Mouse (Mus musculus) small intestine, adult 2 months (tissue): ENCODE results near the gene Xrcc5.

Experiments used
- CTCF ChIP-seq: fragments of 200-500 bp; IDR thresholded peaks from 2 replicates; pipeline ENCODE4 v1.5.1; 2012; ENCODE audit warnings: low read depth, mild to moderate bottlenecking, control low read depth, inconsistent platforms, low read length, moderate library complexity, mixed read lengths; ENCODE audit not compliant: insufficient replicate concordance, insufficient read length; ENCODE audit errors: extremely low read depth
- POLR2A ChIP-seq: fragments of 200-500 bp; IDR thresholded peaks from 2 replicates; pipeline ENCODE4 v1.6.1; 2012; ENCODE audit warnings: low read depth, mild to moderate bottlenecking, control low read depth, inconsistent platforms, low read length, moderate library complexity

DNA sequence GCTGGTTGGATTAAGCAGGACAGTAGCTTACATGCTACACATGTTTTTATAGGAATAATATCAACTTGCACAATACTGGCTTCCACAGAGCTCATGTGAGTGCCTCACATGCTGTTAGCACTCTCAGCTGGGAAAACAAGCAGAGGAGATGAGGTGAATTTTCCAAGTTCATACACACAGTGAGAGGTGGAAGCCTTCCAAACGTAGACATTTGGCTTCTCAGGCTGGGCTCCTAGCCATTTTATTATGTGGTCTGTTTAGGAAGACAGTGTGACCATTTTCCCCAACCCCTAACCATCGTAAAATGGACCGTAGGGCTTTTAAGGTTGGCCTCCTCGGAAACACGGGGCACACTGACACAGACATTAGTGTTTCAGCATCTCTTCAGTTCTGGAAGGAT is 102.7 kb downstream of the Xrcc5 start:
- no peak for TF ChIP-seq POLR2A
- no peak for TF ChIP-seq CTCF
